Mouse (Mus musculus): Measurements from ENCODE around the gene Ankrd13b. TPM values are rescaled to one million over a fixed set of nuclear protein-coding genes. Genes with fewer than 3 reads are reported as not detected.

Ankrd13b gene
- polyA plus RNA-seq, 1 experiment from 2014 or later: 50.7 TPM

DNA sequence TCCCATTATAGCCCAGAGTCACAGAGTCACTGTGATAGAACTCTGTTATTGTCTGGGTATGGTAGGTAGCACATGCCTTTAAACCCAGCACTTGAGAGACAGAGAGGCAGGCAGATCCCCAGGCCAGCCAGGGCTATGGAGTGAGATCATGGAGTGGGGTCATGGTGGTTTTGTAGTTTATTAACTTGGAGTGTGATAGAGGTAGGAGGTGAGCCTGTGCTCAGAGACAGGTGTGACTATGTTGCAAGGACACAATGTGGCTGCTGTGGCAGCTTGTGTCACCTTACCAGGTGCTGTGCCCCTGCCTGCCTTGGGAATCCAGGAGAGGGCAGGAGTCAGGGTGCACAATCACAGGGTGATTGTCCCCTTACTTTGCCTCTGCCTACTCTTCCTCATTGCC lies 6.0 kb upstream of the Ankrd13b start:
- Histone ChIP-seq H3K36me3 (peaks cover 12% of the 10 kb centered on the region; the same call in 1 of the 2 replicates), H3K9ac (0 out of 2 replicates have a peak overlapping the region, but pooled peaks have one; percentile 91), H3K4me2 (peak overlapping the region; percentile 95), H3K4me1 (replicated peaks) (peaks cover 71% of the 10 kb centered on the region), H3K9me3 (no peaks in the 10 kb centered on the region), H3K27me3 (no peaks in the 10 kb centered on the region), H3K27ac (replicated peaks) (no peak overlapping the region), H3K4me3 (no peak overlapping the region)
- ATAC-seq (ENCODE audit: low FRiP score, low read depth): no peak

DNA sequence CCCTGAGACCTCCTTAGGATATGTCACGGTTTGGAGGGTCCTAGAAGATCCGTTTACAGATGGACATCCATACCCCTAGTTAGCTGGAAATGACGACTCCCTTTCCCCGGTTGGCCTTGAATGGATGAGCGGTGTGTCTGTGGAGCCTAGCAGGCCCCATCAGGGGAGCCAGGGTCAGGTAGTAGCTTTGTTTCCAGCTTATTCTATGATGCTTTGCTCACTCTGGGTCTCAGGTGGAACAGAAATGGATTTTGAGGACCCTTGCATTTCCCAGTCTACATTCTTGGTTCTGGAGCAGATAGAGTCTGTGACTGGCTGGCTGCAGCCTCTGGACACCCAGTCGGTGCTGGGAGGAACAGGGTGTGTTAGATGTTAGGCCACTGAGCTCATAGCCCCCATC lies 5.3 kb upstream of the Ankrd13b start:
- H3K9me3 ChIP-seq: no peaks in the 10 kb centered on the region
- peak overlapping the region; percentile 91 for H3K9ac ChIP-seq
- WGBS: 75% methylated on average over 6 of the region's 6 CpGs
- no peak overlapping the region for H3K27ac ChIP-seq (replicated peaks)
- no peaks in the 10 kb centered on the region for H3K27me3 ChIP-seq
- peaks cover 73% of the 10 kb centered on the region for H3K4me1 ChIP-seq (replicated peaks)
- peaks cover 6% of the 10 kb centered on the region; the same call in 1 of the 2 replicates for H3K36me3 ChIP-seq
- H3K4me3 ChIP-seq: peak overlapping the region; percentile 90
- H3K4me2 ChIP-seq: peak overlapping the region; percentile 95
- ATAC-seq (ENCODE audit: low FRiP score, low read depth): no peak

DNA sequence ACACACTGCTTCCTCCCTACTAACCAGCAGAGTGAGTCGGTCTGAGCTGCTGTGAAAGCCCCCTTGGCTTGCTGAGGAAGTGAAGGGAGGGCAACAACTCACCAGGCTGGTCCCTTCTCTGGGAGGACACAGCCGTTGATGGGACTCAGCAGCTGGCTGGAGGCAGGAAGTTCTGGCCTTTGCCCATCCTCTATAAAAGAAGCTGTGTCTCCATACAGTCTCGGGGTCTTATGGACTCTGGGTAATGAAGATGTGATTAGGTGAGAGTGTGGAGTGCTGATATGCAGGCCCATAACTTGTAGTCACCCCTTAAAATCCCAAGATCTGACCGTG lies 4.8 kb upstream of the Ankrd13b start:
- no peaks in the 10 kb centered on the region for H3K9me3 ChIP-seq
- 0 out of 2 replicates have a peak, but pooled peaks cover 2% of the 10 kb centered on the region for H3K36me3 ChIP-seq
- 34% methylated on average over 4 of the region's 4 CpGs for WGBS
- H3K4me2 ChIP-seq: peak overlapping the region; percentile 95
- H3K4me3 ChIP-seq: peak overlapping the region; percentile 90
- ATAC-seq (ENCODE audit: low FRiP score, low read depth): no peak
- H3K27me3 ChIP-seq: no peaks in the 10 kb centered on the region
- H3K27ac ChIP-seq (replicated peaks): peak overlapping the region; percentile 90
- peaks cover 73% of the 10 kb centered on the region for H3K4me1 ChIP-seq (replicated peaks)
- peak overlapping the region; percentile 91 for H3K9ac ChIP-seq

DNA sequence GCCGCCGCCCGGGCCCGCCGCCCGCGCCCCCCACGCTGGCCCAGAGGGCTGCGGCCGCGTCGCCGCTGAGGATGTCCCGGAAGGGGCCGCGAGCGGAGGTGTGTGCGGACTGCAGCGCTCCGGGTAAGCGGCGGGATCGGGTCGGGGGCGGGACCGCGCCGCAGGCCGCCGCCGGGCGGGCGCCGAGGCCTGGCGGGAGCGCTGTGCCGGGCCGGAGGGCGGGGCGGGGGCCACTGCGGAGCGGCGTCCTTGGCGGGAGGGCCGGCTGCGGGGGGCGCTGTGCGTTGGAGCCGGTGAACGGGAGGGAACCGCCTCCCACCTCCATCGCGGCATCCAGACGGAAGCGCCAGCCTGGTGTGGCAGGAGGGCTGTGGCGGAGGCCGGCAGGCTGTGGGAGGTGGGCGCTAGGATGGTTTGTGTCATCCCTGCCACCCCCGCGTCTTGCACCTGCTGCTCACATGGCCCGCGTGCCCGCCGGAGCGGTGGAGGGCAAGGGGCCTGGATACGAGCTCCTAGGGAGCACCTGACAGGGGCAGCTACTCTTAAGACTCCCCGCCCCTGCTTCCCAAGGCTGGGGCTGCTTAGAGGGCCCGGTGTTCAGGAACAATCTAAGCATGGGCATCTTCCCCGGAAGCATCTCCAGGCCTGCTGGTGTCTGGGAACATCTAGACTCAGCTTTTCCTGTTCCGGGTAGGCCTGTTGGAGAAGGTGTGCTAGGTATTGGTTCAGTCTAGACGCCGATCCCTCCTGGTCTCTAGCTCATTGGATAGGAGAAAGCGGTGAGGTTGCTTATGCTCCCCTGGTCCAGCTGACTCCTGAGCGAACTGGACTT lies 4.2 kb upstream of the Ankrd13b start, which contains the start of gene Git1:
Git1 (plus strand) TSS at position 51 of the 832 bp plus-strand sequence.
- H3K36me3 ChIP-seq: no peaks in the 10 kb centered on the region
- ATAC-seq (ENCODE audit: low FRiP score, low read depth): no peak
- H3K4me3 ChIP-seq: peak within 1 kb of the TSS; percentile 90
- H3K4me1 ChIP-seq (replicated peaks): peaks cover 74% of the 10 kb centered on the region
- H3K4me2 ChIP-seq: peak within 1 kb of the TSS; percentile 95
- 2% methylated on average over 47 of the region's 74 CpGs for WGBS
- H3K27ac ChIP-seq (replicated peaks): peak within 1 kb of the TSS; percentile 91
- no peaks in the 10 kb centered on the region for H3K9me3 ChIP-seq
- peak within 1 kb of the TSS; percentile 91 for H3K9ac ChIP-seq
- no peaks in the 10 kb centered on the region for H3K27me3 ChIP-seq

GRCm38 (mm10) chr11:77492911-77493332 lies 3.4 kb upstream of the Ankrd13b start:
- WGBS: under 1% methylated on average over 30 of the region's 32 CpGs
- Histone ChIP-seq H3K4me3 (peak overlapping the region; percentile 90), H3K4me1 (replicated peaks) (peaks cover 76% of the 10 kb centered on the region), H3K4me2 (peak overlapping the region; percentile 95), H3K27me3 (no peaks in the 10 kb centered on the region), H3K27ac (replicated peaks) (peak overlapping the region; percentile 91), H3K36me3 (no peaks in the 10 kb centered on the region), H3K9ac (peak overlapping the region; percentile 91), H3K9me3 (no peaks in the 10 kb centered on the region)
- peak; percentile 79 for ATAC-seq (ENCODE audit: low FRiP score, low read depth)

GRCm38 (mm10) chr11:77492311-77492871 lies 2.9 kb upstream of the Ankrd13b start:
- peak overlapping the region; percentile 90 for H3K4me3 ChIP-seq
- no peak for ATAC-seq (ENCODE audit: low FRiP score, low read depth)
- no peaks in the 10 kb centered on the region for H3K9me3 ChIP-seq
- peaks cover 76% of the 10 kb centered on the region for H3K4me1 ChIP-seq (replicated peaks)
- H3K4me2 ChIP-seq: peak overlapping the region; percentile 95
- peak overlapping the region; percentile 91 for H3K9ac ChIP-seq
- WGBS: under 1% methylated on average over 13 of the region's 18 CpGs
- H3K27ac ChIP-seq (replicated peaks): peak overlapping the region; percentile 91
- no peaks in the 10 kb centered on the region for H3K36me3 ChIP-seq
- H3K27me3 ChIP-seq: no peaks in the 10 kb centered on the region

DNA sequence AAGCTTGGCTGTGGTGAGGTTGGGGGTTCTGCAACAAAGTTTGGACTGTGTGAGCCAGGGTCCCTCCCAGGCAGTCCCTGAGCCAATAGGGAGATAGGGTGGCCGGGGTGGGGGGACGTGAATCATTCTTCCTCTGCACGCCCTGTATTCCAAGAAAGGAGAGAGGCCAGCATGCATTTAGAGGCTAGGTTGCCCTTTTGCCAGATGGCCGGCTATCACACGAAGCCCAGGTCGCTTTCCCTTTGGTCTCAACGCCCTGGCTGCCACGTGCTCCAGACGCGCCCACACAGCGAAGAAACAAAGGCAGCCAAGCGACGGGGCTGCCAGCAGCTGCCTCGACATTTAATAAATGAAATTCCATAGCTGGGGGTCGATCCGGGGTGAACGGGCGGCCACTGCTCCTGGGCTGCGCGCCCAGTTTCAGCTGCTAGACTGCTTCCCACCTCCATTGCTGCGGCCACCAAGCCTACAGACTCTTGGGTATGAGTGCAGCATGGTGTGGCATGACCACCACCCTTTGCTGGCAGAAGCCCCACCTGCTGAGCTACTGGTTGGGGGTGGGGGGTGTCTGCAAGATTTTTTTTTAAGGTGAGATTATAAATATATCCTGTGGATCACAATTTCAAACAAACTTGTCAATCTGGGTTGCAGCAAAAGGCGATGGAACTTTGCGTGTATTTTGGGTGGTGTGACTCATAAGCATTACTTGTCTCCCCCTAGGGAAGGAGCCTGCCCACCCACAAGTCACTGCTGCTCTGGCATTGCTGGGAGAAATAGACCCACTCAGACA lies 2.2 kb upstream of the Ankrd13b start:
- H3K4me1 ChIP-seq (replicated peaks): peaks cover 76% of the 10 kb centered on the region
- WGBS: under 1% methylated on average over 23 of the region's 23 CpGs

GRCm38 (mm10) chr11:77491123-77491501 lies 1.6 kb upstream of the Ankrd13b start:
- H3K36me3 ChIP-seq: no peaks in the 10 kb centered on the region
- H3K27me3 ChIP-seq: no peaks in the 10 kb centered on the region
- under 1% methylated on average over 13 of the region's 13 CpGs for WGBS
- peak; percentile 66 for ATAC-seq (ENCODE audit: low FRiP score, low read depth)
- peaks cover 82% of the 10 kb centered on the region for H3K4me1 ChIP-seq (replicated peaks)
- H3K4me2 ChIP-seq: peak overlapping the region; percentile 95
- H3K27ac ChIP-seq (replicated peaks): peak overlapping the region; percentile 91
- peak overlapping the region; percentile 97; the same call in 1 of the 2 replicates for H3K9ac ChIP-seq
- no peaks in the 10 kb centered on the region for H3K9me3 ChIP-seq
- peak overlapping the region; percentile 90 for H3K4me3 ChIP-seq

More for the DNA sequence above, 2.2 kb upstream of the Ankrd13b start:
- H3K27ac ChIP-seq (replicated peaks): peak overlapping the region; percentile 91
- H3K9me3 ChIP-seq: no peaks in the 10 kb centered on the region
- ATAC-seq (ENCODE audit: low FRiP score, low read depth): peak; percentile 57
- peak overlapping the region; percentile 91 for H3K9ac ChIP-seq
- H3K27me3 ChIP-seq: no peaks in the 10 kb centered on the region
- peak overlapping the region; percentile 90 for H3K4me3 ChIP-seq
- no peaks in the 10 kb centered on the region for H3K36me3 ChIP-seq
- peak overlapping the region; percentile 95 for H3K4me2 ChIP-seq

DNA sequence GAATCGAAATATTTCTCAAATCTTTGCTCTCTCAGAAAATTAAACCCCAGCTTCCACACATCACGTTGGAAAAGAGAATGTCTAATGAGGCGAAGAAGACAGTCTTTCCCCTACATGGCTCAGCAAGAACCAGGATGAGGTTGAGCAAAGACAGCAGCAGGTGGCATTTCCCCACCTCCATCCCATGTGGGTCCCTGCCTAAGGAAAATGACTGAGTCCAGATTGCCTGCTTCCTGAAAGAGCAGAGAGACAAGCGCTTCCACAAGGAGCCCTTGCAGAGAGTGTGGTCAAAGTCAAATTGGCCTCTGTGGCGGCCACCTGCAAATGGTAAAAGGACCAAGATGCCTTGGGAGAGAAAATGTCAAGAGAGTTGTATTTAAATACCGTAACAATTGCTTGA lies 973 bp upstream of the Ankrd13b start:
- H3K4me1 ChIP-seq (replicated peaks): peaks cover 82% of the 10 kb centered on the region
- H3K9ac ChIP-seq: peak overlapping the region; percentile 97; the same call in 1 of the 2 replicates
- peak overlapping the region; percentile 90 for H3K4me3 ChIP-seq
- 61% methylated on average over 6 of the region's 6 CpGs for WGBS
- H3K9me3 ChIP-seq: no peaks in the 10 kb centered on the region
- no peak for ATAC-seq (ENCODE audit: low FRiP score, low read depth)
- no peaks in the 10 kb centered on the region for H3K36me3 ChIP-seq
- peak overlapping the region; percentile 91 for H3K27ac ChIP-seq (replicated peaks)
- peak overlapping the region; percentile 95 for H3K4me2 ChIP-seq
- no peaks in the 10 kb centered on the region for H3K27me3 ChIP-seq

- ATAC-seq (ENCODE audit: low FRiP score, low read depth): no peak
- H3K27ac ChIP-seq (replicated peaks): peak overlapping the region; percentile 91
- H3K36me3 ChIP-seq: no peaks in the 10 kb centered on the region
- H3K9ac ChIP-seq: peak overlapping the region; percentile 97
- H3K4me1 ChIP-seq (replicated peaks): peaks cover 74% of the 10 kb centered on the region
- no peaks in the 10 kb centered on the region for H3K27me3 ChIP-seq
- H3K4me3 ChIP-seq: peak overlapping the region; percentile 90
- WGBS: 2% methylated on average over 50 of the region's 55 CpGs
- H3K9me3 ChIP-seq: no peaks in the 10 kb centered on the region
- peak overlapping the region; percentile 95 for H3K4me2 ChIP-seq
Measured at GRCm38 (mm10) chr11:77488771-77489581, 502 bp downstream of the Ankrd13b start.

- WGBS: 27% methylated on average over 5 of the region's 5 CpGs
- Histone ChIP-seq H3K4me1 (replicated peaks) (peaks cover 77% of the 10 kb centered on the region), H3K9me3 (no peaks in the 10 kb centered on the region), H3K27ac (replicated peaks) (peak overlapping the region; percentile 61), H3K4me3 (peak overlapping the region; percentile 90), H3K27me3 (no peaks in the 10 kb centered on the region), H3K36me3 (no peaks in the 10 kb centered on the region), H3K9ac (peak overlapping the region; percentile 25; the same call in 1 of the 2 replicates), H3K4me2 (peak overlapping the region; percentile 95)
- ATAC-seq (ENCODE audit: low FRiP score, low read depth): no peak
Measured at GRCm38 (mm10) chr11:77486798-77487197, 2.7 kb downstream of the Ankrd13b start.

Measured in hindbrain, embryonic 15.5 days (tissue).